Mouse (Mus musculus) hindbrain, embryonic 12.5 days (tissue): ENCODE measurements around the gene Plcg1. TPM values are rescaled to one million over a fixed set of nuclear protein-coding genes. Genes with fewer than 3 reads are reported as not detected.

Experiments used
- ATAC-seq: fragments of 200-750 bp; cut with Nextera tagmentation; 2 replicates; pipeline ENCODE4 v1.8.0; 2017; ENCODE audit warnings: moderate TSS enrichment; ENCODE audit not compliant: low FRiP score
- H3K27ac ChIP-seq: fragments of 300-500 bp; sonication (generic); 2 replicates; pipeline ENCODE4 v1.5.1; 2016; ENCODE audit warnings: mild to moderate bottlenecking
- H3K27me3 ChIP-seq: fragments of 300-500 bp; sonication (generic); 2 replicates; pipeline ENCODE4 v1.6.1; 2016; ENCODE audit warnings: mild to moderate bottlenecking
- H3K36me3 ChIP-seq: fragments of 300-500 bp; sonication (generic); 2 replicates; pipeline ENCODE4 v1.6.1; 2016; ENCODE audit warnings: mild to moderate bottlenecking
- H3K4me1 ChIP-seq: fragments of 300-500 bp; sonication (generic); 2 replicates; pipeline ENCODE4 v1.6.1; 2016
- H3K4me2 ChIP-seq: fragments of 300-500 bp; sonication (generic); replicated peaks from 2 replicates; pipeline ENCODE4 v1.6.1; 2016; ENCODE audit warnings: mild to moderate bottlenecking
- H3K4me3 ChIP-seq: fragments of 300-500 bp; sonication (generic); 2 replicates; pipeline ENCODE4 v1.5.1; 2016; ENCODE audit warnings: mild to moderate bottlenecking
- H3K9ac ChIP-seq: fragments of 300-500 bp; sonication (generic); 2 replicates; pipeline ENCODE4 v1.6.1; 2016; ENCODE audit warnings: mild to moderate bottlenecking, moderate library complexity
- H3K9me3 ChIP-seq: fragments of 300-500 bp; sonication (generic); replicated peaks from 2 replicates; pipeline ENCODE4 v1.6.1; 2016; ENCODE audit warnings: mild to moderate bottlenecking
- WGBS: fragments of 180-500 bp; shearing (Covaris S2); methylation state at CpG from one replicate; pipeline ENCODE4 v1.1.7; 2016; 5-methylcytosine and 5-hydroxymethylcytosine counted together
- polyA plus RNA-seq: library from polyadenylated mRNA; unstranded; fragments of >200 nt; fragmentation: Nextera tagmentation; extraction: Ambion mirVana; gene quantifications from 2 replicates; pipeline ENCODE4 v1.2.1, GENCODE M21; 2016

Gene Plcg1
- polyA plus RNA-seq, 1 experiment from 2014 or later: 119 TPM

DNA sequence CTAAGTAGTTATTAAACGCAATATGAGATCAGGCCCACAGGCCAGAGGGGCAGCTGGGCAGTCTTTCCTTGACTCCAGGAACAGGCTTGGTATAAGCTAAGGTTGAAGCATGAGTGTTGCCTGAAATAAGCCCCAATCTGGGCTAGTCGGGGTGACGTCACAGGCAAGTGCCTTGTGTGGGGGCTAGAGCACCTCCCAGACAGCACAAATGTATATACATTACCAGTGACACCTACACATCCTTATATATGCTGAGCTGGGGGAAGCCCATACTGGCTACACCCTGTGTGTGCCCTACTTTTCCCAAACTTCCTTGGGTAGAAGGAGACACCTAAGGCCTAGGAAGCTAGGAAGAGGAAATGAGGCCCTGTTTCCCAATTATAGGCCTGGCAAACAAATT is 2.1 kb upstream of the Plcg1 start:
- Histone ChIP-seq H3K9me3 (no peaks in the 10 kb centered on the region), H3K4me3 (no peak overlapping the region), H3K9ac (no peak overlapping the region), H3K36me3 (peaks cover 19% of the 10 kb centered on the region), H3K27ac (no peak overlapping the region), H3K4me1 (peaks cover 28% of the 10 kb centered on the region), H3K27me3 (no peaks in the 10 kb centered on the region), H3K4me2 (no peak overlapping the region)
- no peak for ATAC-seq
- WGBS: 95% methylated on average over 3 of the region's 3 CpGs

DNA sequence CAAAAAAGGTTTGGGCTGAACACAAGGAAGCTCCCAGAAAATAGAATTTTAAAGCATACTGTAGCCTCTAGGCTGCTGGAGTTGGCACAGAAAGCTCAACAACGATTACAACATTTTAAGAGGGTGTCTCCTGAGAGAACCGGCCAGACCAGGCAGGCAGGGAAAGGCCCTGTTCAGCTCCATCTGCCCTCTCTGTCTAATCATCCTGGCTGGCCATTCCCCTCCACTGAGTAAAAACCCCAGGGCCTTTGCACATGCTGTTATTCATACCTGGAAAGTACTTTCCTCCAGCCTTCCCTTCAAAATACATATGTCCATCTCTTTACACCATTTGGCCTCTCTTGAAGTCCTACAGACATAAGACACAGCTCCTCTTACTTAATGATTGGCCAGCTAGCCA is 1.7 kb upstream of the Plcg1 start:
- WGBS: 89% methylated on average over 2 of the region's 2 CpGs
- Histone ChIP-seq H3K4me2 (no peak overlapping the region), H3K4me1 (peaks cover 33% of the 10 kb centered on the region), H3K9me3 (no peaks in the 10 kb centered on the region), H3K27ac (no peak overlapping the region), H3K4me3 (no peak overlapping the region), H3K36me3 (peaks cover 19% of the 10 kb centered on the region), H3K9ac (no peak overlapping the region), H3K27me3 (no peaks in the 10 kb centered on the region)
- ATAC-seq: no peak

DNA sequence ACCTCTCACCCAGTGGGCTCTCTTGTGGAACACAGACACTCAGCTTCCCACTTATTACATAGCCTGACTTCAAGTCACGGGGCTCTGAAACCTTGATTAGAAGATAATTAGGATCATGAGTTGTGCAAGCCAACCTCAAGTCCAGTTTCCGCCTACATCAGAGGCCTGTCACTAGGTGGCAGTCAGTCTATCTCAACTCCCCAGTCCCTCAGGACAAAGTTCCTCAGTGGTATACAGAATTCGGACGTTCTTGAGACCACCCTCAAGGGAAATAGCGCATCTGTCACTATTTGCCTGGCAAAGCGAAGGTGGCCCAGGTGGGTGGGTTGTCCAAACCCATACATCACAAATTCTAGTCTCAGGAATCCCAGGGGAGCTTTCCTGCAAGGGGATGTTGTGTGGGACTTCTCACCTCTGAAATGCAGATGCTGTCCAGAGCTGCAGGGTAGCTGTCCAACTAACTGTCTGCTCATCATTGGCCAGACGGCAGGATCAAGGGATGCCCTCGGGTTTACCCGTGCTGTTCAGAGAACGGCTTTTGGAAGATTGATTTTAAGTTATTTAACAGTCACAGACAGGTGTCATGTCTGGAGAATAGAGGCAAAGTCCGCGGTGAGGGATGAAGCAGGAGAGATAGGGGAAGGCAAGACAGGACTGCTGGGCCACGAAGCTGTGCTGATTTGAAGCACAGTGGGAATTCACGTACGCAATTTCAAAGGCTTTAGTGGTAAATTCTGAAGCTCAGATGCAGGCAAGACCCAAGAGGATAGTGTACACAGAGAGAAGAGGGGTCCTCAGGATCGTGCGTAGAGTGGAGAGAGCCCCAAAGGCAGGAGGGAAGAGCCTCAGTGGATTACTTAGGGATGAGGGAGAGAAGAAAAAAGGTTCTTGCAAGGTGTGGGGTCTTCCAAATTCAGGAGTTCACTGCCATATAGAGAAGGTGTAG is 976 bp upstream of the Plcg1 start:
- H3K27me3 ChIP-seq: no peaks in the 10 kb centered on the region
- WGBS: 32% methylated on average over 17 of the region's 17 CpGs
- peak overlapping the region; percentile 91 for H3K4me2 ChIP-seq
- no peaks in the 10 kb centered on the region for H3K9me3 ChIP-seq
- peak overlapping the region; percentile 97; the same call in 1 of the 2 replicates for H3K27ac ChIP-seq
- peaks cover 17% of the 10 kb centered on the region for H3K36me3 ChIP-seq
- H3K4me1 ChIP-seq: peaks cover 39% of the 10 kb centered on the region
- H3K9ac ChIP-seq: peak overlapping the region; percentile 99
- ATAC-seq: no peak
- peak overlapping the region; percentile 75 for H3K4me3 ChIP-seq

DNA sequence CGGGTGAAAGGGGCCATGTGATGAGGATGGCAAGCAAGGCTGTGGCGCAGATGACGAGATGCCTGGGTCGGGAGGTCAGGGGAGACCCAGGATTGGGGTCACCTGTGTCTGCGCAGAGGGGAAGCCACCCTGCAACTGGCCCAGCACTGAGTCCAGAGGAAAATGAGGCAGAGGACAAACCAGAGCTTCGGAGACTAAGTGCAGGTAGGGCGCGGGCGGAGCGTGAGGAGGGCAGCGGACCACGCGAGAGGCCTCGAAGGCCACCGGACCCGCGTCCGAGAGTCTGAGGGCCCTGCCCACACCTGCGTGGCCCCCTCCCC is 343 bp upstream of the Plcg1 start:
- no peaks in the 10 kb centered on the region for H3K9me3 ChIP-seq
- H3K27ac ChIP-seq: peak overlapping the region; percentile 97
- H3K4me2 ChIP-seq: peak overlapping the region; percentile 91
- peaks cover 46% of the 10 kb centered on the region for H3K4me1 ChIP-seq
- peak overlapping the region; percentile 75 for H3K4me3 ChIP-seq
- no peaks in the 10 kb centered on the region for H3K27me3 ChIP-seq
- H3K36me3 ChIP-seq: peaks cover 17% of the 10 kb centered on the region
- ATAC-seq: no peak; the same call in 1 of the 2 replicates
- WGBS: 8% methylated on average over 19 of the region's 19 CpGs
- peak overlapping the region; percentile 99 for H3K9ac ChIP-seq

DNA sequence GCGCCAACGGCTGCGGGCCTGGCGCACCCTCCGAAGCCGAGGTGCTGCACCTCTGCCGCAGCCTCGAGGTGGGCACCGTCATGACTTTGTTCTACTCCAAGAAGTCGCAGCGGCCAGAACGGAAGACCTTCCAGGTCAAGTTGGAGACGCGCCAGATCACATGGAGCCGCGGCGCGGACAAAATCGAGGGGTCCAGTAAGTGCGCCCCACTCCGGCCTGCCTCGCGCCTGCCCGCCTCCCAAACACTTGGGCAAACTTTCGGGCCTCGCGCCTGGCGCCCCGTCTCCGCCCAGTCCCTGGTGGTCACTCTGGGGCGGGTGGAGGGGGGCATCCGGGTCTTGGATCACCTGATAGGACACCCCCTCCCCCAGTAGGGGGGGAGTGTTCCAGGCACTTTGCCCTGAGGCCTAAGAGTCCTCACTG is 750 bp downstream of the Plcg1 start:
- ATAC-seq: peak; percentile 47

DNA sequence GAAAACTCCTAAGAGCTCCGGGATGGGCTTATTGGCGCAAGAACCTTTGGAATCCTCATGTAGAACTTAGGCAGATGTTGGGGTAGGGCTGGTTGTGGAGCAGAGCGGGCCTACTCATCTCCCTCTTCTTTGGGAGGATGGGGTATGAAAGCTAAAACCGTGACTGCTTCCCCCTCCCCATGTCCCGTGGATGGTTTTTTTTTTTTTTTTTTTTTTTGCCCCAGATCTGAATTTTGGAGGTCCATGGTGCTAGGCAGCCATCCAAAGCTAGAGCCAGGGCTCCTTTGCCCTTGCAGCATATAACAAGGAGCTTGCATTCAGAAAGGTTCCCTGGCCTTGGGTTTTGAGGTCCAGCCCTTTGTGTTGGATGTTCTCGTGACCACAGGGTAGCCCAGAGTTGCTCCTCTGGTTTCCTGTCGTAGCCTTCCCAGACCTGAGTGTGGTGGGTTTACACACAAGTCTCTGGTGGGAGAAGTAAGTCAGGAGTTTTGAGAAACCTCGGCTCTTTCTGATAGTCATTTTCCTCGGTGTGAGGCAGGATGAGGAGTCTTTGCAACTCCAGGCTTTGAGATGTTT is 1.4 kb downstream of the Plcg1 start:
- H3K27me3 ChIP-seq: no peaks in the 10 kb centered on the region
- WGBS: 43% methylated on average over 9 of the region's 9 CpGs
- ATAC-seq: no peak
- H3K9me3 ChIP-seq: no peaks in the 10 kb centered on the region
- peaks cover 31% of the 10 kb centered on the region for H3K36me3 ChIP-seq
- peaks cover 61% of the 10 kb centered on the region for H3K4me1 ChIP-seq
- 0 out of 2 replicates have a peak overlapping the region, but pooled peaks have one; percentile 97 for H3K27ac ChIP-seq
- H3K4me3 ChIP-seq: peak overlapping the region; percentile 75
- H3K4me2 ChIP-seq: peak overlapping the region; percentile 91
- peak overlapping the region; percentile 99 for H3K9ac ChIP-seq

More for the DNA sequence above, 750 bp downstream of the Plcg1 start:
- peak overlapping the region; percentile 91 for H3K4me2 ChIP-seq
- H3K9me3 ChIP-seq: no peaks in the 10 kb centered on the region
- WGBS: under 1% methylated on average over 32 of the region's 32 CpGs
- peak overlapping the region; percentile 97 for H3K27ac ChIP-seq
- peak overlapping the region; percentile 99 for H3K9ac ChIP-seq
- H3K4me1 ChIP-seq: peaks cover 57% of the 10 kb centered on the region
- no peaks in the 10 kb centered on the region for H3K27me3 ChIP-seq
- peaks cover 26% of the 10 kb centered on the region for H3K36me3 ChIP-seq
- H3K4me3 ChIP-seq: peak overlapping the region; percentile 75

DNA sequence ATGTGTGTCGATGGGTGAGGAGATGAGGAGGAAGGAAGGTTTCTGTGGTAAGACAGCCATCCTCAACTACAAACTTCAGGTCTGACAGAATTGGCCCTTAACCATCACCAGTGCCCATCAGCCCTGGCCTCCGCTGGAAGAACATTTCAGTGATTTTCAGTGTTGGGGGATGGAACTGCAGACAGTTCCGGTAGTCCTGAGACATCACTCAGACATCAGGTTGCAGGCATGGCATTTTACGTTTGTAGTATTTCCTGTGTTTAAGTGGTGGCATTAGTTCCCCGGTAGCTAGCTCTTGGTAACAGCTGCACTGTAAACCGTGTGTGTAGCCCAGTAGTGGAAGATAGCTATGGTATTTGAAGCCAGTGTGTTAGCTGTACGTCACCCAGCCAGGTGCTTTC is 2.0 kb downstream of the Plcg1 start:
- ATAC-seq: no peak
- Histone ChIP-seq H3K4me1 (peaks cover 61% of the 10 kb centered on the region), H3K27ac (no peak overlapping the region), H3K4me3 (peak overlapping the region; percentile 75), H3K9me3 (no peaks in the 10 kb centered on the region), H3K9ac (peak overlapping the region; percentile 99), H3K36me3 (peaks cover 31% of the 10 kb centered on the region), H3K27me3 (no peaks in the 10 kb centered on the region), H3K4me2 (peak overlapping the region; percentile 91)
- 64% methylated on average over 7 of the region's 7 CpGs for WGBS

DNA sequence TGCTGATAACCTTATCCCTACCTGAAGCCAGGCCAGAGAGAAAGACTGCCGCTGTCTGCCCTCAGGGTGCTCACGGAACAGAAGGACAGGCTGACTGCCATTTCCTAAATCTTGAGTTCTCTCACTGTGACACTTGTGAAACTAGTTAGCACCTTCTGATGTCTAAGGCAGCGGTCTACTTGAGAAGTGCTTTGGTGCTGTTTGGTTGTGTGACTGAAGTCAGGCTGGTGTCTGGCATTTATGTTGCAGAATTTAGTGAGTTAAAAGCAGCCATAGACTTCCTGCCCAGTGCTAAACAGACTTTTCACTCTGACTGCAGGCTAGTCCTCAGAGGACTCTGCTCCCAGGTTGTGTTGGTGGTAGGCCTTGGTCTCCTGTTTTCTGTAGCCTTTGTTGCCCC is 3.2 kb downstream of the Plcg1 start:
- no peak overlapping the region for H3K27ac ChIP-seq
- ATAC-seq: no peak
- H3K4me3 ChIP-seq: 0 out of 2 replicates have a peak overlapping the region, but pooled peaks have one; percentile 75
- WGBS: 94% methylated on average over 3 of the region's 3 CpGs
- no peaks in the 10 kb centered on the region for H3K9me3 ChIP-seq
- H3K36me3 ChIP-seq: peaks cover 37% of the 10 kb centered on the region
- peak overlapping the region; percentile 91 for H3K4me2 ChIP-seq
- peaks cover 73% of the 10 kb centered on the region for H3K4me1 ChIP-seq
- no peak overlapping the region for H3K9ac ChIP-seq
- no peaks in the 10 kb centered on the region for H3K27me3 ChIP-seq

DNA sequence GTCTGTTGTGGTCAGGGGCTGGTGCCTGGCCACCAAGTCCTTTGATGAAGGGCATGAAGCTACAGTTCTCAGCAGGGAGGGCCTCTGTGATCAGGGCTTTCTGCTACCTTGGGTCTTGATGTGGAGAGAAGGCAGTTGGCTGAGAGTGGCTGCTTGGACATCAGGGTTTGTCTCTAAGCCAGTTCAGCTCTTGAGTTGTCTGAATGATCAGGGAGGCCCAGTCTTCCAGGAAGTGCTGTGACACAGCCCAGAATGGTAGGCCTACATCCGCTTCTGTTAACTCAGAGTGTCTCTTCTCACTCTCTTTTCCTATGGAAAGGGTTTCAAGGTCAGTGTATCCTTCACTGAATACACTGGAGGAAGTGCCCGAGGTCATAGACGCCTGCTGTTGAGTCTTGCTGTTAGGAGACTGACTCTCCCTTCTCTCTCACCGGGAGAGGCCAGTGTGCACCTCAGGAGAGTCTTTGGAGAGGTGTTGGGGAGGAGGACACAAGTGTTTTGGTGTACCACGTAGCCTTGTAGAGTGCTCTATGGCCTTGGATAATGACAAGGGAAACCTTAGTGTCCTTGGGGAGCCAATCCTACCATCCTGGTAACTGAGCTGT is 4.7 kb downstream of the Plcg1 start:
- Histone ChIP-seq H3K4me3 (no peak overlapping the region), H3K27ac (no peak overlapping the region), H3K27me3 (no peaks in the 10 kb centered on the region), H3K36me3 (peaks cover 46% of the 10 kb centered on the region), H3K9me3 (no peaks in the 10 kb centered on the region), H3K4me1 (peaks cover 78% of the 10 kb centered on the region), H3K9ac (no peak overlapping the region), H3K4me2 (0 out of 2 replicates have a peak overlapping the region, but pooled peaks have one; percentile 2)
- no peak for ATAC-seq
- WGBS: 89% methylated on average over 5 of the region's 5 CpGs

DNA sequence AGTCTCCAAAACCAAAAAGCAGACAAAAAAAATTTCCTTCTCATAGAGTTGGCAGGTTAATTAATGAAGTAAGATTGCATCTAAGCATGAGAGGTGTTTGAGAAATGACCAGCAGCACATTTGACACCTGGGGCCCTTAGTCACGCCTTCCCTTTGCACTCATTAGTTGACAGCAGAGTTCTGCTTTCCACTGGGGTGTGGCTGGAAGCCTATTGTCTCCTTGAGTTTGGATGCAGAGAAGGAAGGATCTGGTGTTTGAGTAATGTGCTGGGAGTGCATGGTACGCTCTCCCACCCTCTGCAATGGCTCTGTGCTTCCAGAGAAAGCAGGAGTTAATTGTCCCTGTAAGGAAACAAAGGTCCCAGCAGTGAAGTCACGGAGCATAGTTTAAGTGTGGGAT is 5.4 kb downstream of the Plcg1 start:
- peaks cover 46% of the 10 kb centered on the region for H3K36me3 ChIP-seq
- no peak for ATAC-seq
- 85% methylated on average over 3 of the region's 3 CpGs for WGBS

DNA sequence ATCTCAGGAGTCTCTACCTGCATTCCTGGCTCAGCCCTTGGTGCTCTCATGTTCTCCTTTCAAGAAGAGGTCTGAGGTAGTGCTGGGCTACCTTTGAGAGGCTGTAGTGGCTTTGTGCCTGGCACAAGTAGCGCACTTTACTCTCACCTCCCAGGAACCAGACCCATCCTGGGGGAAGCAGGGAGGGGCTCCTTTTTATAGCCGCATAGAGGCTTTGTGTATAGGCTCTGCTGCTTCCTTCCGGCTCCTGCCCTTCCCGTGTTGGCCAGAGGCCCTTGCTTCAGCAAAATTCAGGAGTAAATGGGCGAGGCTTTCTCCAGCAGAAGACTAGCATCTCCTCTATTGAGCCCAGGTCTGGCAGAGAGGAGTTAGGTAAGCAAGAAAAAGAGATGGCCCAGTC is 7.3 kb downstream of the Plcg1 start:
- no peaks in the 10 kb centered on the region for H3K27me3 ChIP-seq
- 82% methylated on average over 5 of the region's 5 CpGs for WGBS
- no peak overlapping the region for H3K27ac ChIP-seq
- H3K9me3 ChIP-seq: no peaks in the 10 kb centered on the region
- no peak for ATAC-seq
- no peak overlapping the region for H3K4me3 ChIP-seq
- H3K4me1 ChIP-seq: peaks cover 85% of the 10 kb centered on the region
- H3K9ac ChIP-seq: no peak overlapping the region
- peaks cover 53% of the 10 kb centered on the region for H3K36me3 ChIP-seq
- H3K4me2 ChIP-seq: no peak overlapping the region

More for the DNA sequence above, 5.4 kb downstream of the Plcg1 start:
- H3K4me2 ChIP-seq: no peak overlapping the region
- no peak overlapping the region for H3K4me3 ChIP-seq
- no peak overlapping the region for H3K9ac ChIP-seq
- H3K4me1 ChIP-seq: peaks cover 84% of the 10 kb centered on the region
- H3K9me3 ChIP-seq: no peaks in the 10 kb centered on the region
- no peak overlapping the region for H3K27ac ChIP-seq
- no peaks in the 10 kb centered on the region for H3K27me3 ChIP-seq

DNA sequence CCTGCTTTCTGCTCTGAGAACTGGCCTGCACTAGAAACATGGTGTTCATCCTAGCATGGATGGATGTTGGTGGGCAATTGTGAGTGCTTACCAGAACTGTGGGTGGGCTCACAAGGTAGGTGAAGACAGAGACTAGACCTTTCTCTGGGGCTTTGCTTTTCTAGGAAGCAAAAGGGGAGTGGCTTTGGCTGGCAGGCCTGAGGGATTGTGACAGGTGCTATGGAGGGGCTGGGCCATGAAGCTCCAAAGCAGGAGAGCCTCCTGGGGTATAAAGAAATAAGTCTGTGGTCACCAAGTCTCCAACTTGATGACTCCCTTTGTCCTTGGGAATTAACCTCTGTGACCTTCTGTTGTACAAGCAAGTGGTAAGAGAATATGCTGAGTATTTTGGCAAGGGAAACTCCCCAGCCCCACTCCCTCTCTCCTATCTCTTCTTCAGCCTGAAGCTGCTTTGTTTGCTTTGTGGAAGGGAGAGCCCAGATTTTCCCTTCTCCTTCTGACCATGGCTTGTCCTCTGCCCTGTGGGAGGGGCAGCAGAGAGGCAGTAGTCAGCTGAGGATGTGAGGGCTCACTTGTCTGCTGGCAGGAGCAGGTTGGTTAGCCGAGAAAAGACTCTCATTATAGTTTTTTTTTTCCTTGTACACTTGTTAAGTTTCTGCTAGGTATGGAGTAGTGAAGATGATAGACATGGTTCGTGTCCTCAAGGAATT is 8.7 kb downstream of the Plcg1 start:
- H3K4me2 ChIP-seq: no peak overlapping the region
- ATAC-seq: no peak
- H3K9me3 ChIP-seq: no peaks in the 10 kb centered on the region
- 0 out of 2 replicates have a peak overlapping the region, but pooled peaks have one; percentile 46 for H3K27ac ChIP-seq
- peaks cover 45% of the 10 kb centered on the region for H3K36me3 ChIP-seq
- WGBS: 60% methylated on average over 2 of the region's 2 CpGs
- H3K27me3 ChIP-seq: no peaks in the 10 kb centered on the region
- H3K4me1 ChIP-seq: peaks cover 71% of the 10 kb centered on the region
- no peak overlapping the region for H3K9ac ChIP-seq
- no peak overlapping the region for H3K4me3 ChIP-seq
